Mouse (Mus musculus) lung, postnatal 0 days (tissue): Measurements from ENCODE around the gene Ell.

ENCODE experiments used
- CTCF ChIP-seq: IDR thresholded peaks from 2 replicates; pipeline ENCODE4 v1.5.1; 2016; ENCODE audit warnings: antibody characterized with exemption, mild to moderate bottlenecking
- EP300 ChIP-seq: IDR thresholded peaks from 2 replicates; pipeline ENCODE4 v1.6.1; 2016; ENCODE audit warnings: antibody characterized with exemption, mild to moderate bottlenecking, control low read depth

DNA sequence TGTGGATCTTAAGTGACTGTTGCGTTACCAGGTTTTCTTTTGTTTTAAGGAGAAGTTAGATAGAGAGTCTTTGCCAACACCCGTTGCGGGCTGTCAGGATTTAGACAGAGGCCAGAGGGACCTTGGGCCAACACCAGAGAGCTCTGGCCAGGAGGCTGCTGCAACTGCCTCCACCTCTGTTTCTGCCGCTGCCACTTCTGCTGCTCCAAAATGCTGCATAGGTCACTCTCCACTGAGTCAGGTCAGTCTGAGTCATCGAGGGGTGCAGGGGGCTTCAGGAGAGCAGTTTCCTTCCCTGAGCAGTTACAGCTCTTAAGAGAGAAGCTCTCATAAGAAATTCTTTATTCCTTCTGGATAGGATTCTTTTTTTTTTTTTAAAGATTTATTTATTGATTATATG, 87.8 kb downstream of the Ell start:
- TF ChIP-seq CTCF (no peak), EP300 (no peak)
